Mouse (Mus musculus) liver, embryonic 14.5 days (tissue): ENCODE measurements around the gene Chst8.

Source experiments
- CTCF ChIP-seq: IDR thresholded peaks from 2 replicates; pipeline ENCODE4 v1.5.1; 2016; ENCODE audit warnings: antibody characterized with exemption, low read depth, control low read depth
- EP300 ChIP-seq: IDR thresholded peaks from 2 replicates; pipeline ENCODE4 v1.6.1; 2016; ENCODE audit warnings: antibody characterized with exemption, low read depth

GRCm38 (mm10) chr7:34647052-34647451 is 165.5 kb downstream of the Chst8 start:
- TF ChIP-seq CTCF (no peak), EP300 (no peak)
